Mouse (Mus musculus): Measurements from ENCODE around the gene S100a4. TPM values are rescaled to one million over a fixed set of nuclear protein-coding genes. Genes with fewer than 3 reads are reported as not detected.
A peak's percentile ranks its signal among the peaks of the same experiment; 100 is the strongest.

S100a4 gene
- polyA plus RNA-seq, 1 experiment from 2014 or later: 1.9 TPM

DNA sequence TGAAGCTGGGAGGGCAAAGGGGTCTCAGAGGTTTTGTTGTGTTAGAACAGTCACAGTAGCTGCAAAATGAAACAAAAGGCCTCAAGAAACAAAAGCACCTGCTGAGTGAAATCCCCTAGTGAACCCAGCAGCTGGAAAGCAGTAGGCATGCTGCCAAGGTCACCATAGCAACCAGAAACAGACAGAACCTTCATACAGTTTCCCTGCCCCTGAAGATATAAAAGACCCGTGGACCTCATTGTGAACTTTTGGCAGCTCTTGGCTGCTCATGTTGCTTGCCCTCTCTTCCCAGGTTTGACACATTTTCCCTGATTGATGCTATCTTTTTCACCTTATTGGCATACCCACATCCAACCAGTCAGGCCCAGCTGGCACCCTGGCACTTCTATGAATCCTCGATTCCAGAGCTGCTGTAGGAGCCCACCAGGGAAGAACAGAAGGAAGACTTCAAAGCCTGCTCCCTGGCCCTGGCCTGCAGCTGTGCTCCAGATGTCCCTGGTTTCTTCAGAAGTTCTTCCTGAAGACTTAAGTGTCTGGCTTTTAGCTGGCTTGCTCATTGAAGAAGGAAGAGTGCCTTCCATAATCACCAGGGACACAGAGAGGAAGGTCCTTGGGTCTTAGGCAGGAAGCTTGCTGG is 20.0 kb downstream of the S100a4 start:
- Histone ChIP-seq H3K36me3 (ENCODE audit: control insufficient read depth, insufficient read depth, low read length) (no peaks in the 10 kb centered on the region), H3K4me2 (ENCODE audit: low read depth, low read length, severe bottlenecking) (no peak overlapping the region), H3K9me3 (ENCODE audit: control insufficient read depth, low read length) (no peaks in the 10 kb centered on the region), H3K4me3 (ENCODE audit: low read depth, low read length) (no peak overlapping the region), H3K4me1 (replicated peaks; ENCODE audit: control insufficient read depth, insufficient read depth, low read length) (peaks cover 9% of the 10 kb centered on the region; the same call in 1 of the 2 replicates), H3K9ac (ENCODE audit: low read length) (no peak overlapping the region), H3K27me3 (ENCODE audit: control insufficient read depth, insufficient read depth, low read length) (no peaks in the 10 kb centered on the region), H3K27ac (ENCODE audit: low read depth, low read length) (peak overlapping the region; percentile 27)
- WGBS: 18% methylated on average over 2 of the region's 2 CpGs
- ATAC-seq (replicated peaks; ENCODE audit: low FRiP score): peak; percentile 72
- peak; percentile 72 for DNase-seq (ENCODE audit: low spot score)

DNA sequence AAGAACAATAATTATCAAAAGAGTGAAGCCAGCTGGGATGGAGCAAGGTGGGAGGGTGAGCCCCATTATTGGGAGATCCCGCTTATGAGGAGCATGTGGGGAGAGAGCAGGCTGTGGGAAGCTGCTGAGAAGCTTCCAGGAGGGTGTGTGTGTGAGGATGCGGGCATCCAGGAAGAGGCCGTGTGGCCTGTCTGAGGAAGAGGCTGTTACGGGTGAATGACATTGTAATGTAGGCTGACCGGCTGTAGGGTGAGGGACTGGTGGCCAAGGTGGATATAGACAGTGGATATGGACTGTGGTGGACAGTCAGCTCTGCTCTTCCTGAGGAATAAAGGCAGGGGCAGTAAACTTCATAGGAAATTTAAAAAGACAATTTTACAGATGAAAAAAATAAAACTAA is 21.9 kb downstream of the S100a4 start:
- no peak overlapping the region for H3K27ac ChIP-seq (ENCODE audit: low read depth, low read length)
- H3K4me3 ChIP-seq (ENCODE audit: low read depth, low read length): no peak overlapping the region
- H3K4me1 ChIP-seq (replicated peaks; ENCODE audit: control insufficient read depth, insufficient read depth, low read length): peaks cover 9% of the 10 kb centered on the region; the same call in 1 of the 2 replicates
- no peaks in the 10 kb centered on the region for H3K9me3 ChIP-seq (ENCODE audit: control insufficient read depth, low read length)
- H3K9ac ChIP-seq (ENCODE audit: low read length): no peak overlapping the region
- no peak overlapping the region for H3K4me2 ChIP-seq (ENCODE audit: low read depth, low read length, severe bottlenecking)
- ATAC-seq (replicated peaks; ENCODE audit: low FRiP score) (no peak), DNase-seq (ENCODE audit: low spot score) (no peak)
- 82% methylated on average over 5 of the region's 5 CpGs for WGBS
- H3K36me3 ChIP-seq (ENCODE audit: control insufficient read depth, insufficient read depth, low read length): no peaks in the 10 kb centered on the region
- H3K27me3 ChIP-seq (ENCODE audit: control insufficient read depth, insufficient read depth, low read length): no peaks in the 10 kb centered on the region

DNA sequence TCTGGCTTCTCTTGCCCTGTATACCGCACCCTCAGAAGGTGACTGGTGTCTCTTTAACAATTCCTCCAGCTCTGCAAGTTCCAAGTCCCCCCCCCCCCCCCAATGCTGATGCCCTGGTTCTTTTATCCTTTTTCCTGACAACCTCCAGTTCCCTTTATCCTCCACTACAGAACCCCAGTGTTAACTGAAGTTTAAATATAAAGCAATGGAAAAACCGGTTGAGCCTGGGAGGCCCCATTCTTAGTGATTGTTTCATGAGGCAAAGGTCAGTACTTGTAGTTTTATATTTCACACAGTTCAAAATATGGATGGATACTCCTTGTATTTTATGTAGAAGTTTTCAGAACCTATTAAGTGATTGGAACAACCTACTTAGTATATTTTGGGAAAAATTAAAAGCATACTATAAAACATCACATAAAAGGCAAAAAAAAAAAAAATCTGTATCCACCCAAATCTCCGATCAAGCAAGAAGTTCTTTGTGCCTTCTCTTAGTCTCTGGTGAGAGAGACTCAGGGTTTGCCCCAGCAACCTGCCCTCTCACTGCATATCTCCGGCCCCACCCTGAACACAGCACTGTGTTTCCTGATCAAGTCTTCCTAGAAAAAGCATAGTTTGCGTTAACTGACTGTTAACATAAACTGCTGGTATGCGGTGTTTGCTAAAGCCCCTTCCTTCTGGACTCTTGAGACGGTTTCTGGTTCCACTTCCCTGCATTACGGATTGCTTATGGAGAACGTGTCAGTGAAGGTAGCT is 22.9 kb downstream of the S100a4 start:
- Histone ChIP-seq H3K27me3 (ENCODE audit: control insufficient read depth, insufficient read depth, low read length) (no peaks in the 10 kb centered on the region), H3K4me2 (ENCODE audit: low read depth, low read length, severe bottlenecking) (no peak overlapping the region), H3K4me1 (replicated peaks; ENCODE audit: control insufficient read depth, insufficient read depth, low read length) (peaks cover 9% of the 10 kb centered on the region; the same call in 1 of the 2 replicates), H3K9ac (ENCODE audit: low read length) (no peak overlapping the region), H3K27ac (ENCODE audit: low read depth, low read length) (no peak overlapping the region), H3K9me3 (ENCODE audit: control insufficient read depth, low read length) (no peaks in the 10 kb centered on the region), H3K36me3 (ENCODE audit: control insufficient read depth, insufficient read depth, low read length) (no peaks in the 10 kb centered on the region), H3K4me3 (ENCODE audit: low read depth, low read length) (no peak overlapping the region)
- WGBS: 81% methylated on average over 9 of the region's 9 CpGs
- ATAC-seq (replicated peaks; ENCODE audit: low FRiP score): no peak
- DNase-seq (ENCODE audit: low spot score): peak; percentile 25

DNA sequence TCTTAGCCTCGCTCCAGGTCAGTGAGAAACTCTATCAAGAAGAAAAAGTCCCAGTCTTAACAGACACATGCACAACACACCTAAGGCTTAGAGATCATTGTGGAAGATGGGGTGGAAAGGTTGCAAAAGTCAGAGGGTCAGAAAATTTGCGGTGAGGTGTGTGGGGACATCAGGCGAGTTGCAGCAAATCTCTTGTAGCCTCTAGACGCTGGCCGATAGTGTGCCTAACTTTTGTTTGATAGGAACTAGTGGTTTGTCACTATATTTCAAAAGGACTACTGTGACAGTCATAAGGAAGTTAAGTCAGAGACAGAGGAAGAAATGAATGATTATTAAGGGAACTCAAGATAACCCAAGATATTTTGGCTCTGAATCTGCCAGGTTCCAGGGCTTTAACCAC is 23.8 kb downstream of the S100a4 start:
- H3K9me3 ChIP-seq (ENCODE audit: control insufficient read depth, low read length): no peaks in the 10 kb centered on the region
- no peak for ATAC-seq (replicated peaks; ENCODE audit: low FRiP score)
- H3K9ac ChIP-seq (ENCODE audit: low read length): no peak overlapping the region
- H3K27ac ChIP-seq (ENCODE audit: low read depth, low read length): no peak overlapping the region
- H3K4me2 ChIP-seq (ENCODE audit: low read depth, low read length, severe bottlenecking): no peak overlapping the region
- no peaks in the 10 kb centered on the region for H3K36me3 ChIP-seq (ENCODE audit: control insufficient read depth, insufficient read depth, low read length)
- peaks cover 9% of the 10 kb centered on the region; the same call in 1 of the 2 replicates for H3K4me1 ChIP-seq (replicated peaks; ENCODE audit: control insufficient read depth, insufficient read depth, low read length)
- no peak overlapping the region for H3K4me3 ChIP-seq (ENCODE audit: low read depth, low read length)
- DNase-seq (ENCODE audit: low spot score): peak; percentile 13
- 93% methylated on average over 5 of the region's 5 CpGs for WGBS
- no peaks in the 10 kb centered on the region for H3K27me3 ChIP-seq (ENCODE audit: control insufficient read depth, insufficient read depth, low read length)

DNA sequence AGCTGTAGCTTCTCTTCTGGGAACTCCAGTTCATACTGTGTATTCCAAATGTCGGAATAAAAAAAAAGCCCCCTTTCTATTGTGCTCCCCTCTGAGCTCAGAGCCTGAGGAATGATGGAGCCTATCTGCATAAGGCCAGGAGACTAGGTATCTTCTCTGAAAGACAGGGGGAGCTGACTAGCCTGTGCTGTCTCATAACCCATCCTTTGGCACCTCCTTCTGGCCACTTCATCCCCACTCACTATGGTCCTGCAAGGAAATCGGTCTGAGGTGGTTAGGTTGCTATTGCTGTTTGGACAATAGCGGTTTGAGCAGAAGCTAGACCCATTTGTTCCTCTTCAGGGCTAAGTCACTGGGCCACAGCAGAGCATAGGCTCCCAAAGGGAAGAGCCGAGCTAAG is 24.2 kb downstream of the S100a4 start:
- no peak for ATAC-seq (replicated peaks; ENCODE audit: low FRiP score)
- peak; percentile 19 for DNase-seq (ENCODE audit: low spot score)
- Histone ChIP-seq H3K4me1 (replicated peaks; ENCODE audit: control insufficient read depth, insufficient read depth, low read length) (peaks cover 9% of the 10 kb centered on the region; the same call in 1 of the 2 replicates), H3K9ac (ENCODE audit: low read length) (no peak overlapping the region), H3K36me3 (ENCODE audit: control insufficient read depth, insufficient read depth, low read length) (no peaks in the 10 kb centered on the region), H3K9me3 (ENCODE audit: control insufficient read depth, low read length) (no peaks in the 10 kb centered on the region), H3K4me2 (ENCODE audit: low read depth, low read length, severe bottlenecking) (no peak overlapping the region), H3K4me3 (ENCODE audit: low read depth, low read length) (no peak overlapping the region), H3K27ac (ENCODE audit: low read depth, low read length) (no peak overlapping the region), H3K27me3 (ENCODE audit: control insufficient read depth, insufficient read depth, low read length) (no peaks in the 10 kb centered on the region)
- 67% methylated on average over 4 of the region's 4 CpGs for WGBS

DNA sequence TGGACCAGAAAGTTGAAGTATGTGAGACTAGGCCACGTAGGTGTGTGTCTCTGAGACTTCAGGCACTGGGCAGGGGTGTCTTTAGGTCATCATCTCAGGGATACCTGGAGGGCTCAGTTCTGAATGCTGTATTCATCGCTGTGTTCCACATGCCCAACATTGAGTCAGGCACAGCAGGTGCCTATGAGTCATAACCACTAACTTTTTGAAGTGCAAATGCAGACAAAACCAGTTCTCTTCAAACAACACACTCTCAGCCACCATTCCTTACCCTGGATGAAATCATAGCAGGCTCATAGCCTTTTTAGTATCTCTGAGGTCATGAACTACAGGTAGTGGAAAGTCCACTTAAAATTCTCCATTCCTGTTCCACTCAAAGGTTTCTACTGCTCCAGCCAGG is 25.7 kb downstream of the S100a4 start:
- H3K27ac ChIP-seq (ENCODE audit: low read depth, low read length): no peak overlapping the region
- ATAC-seq (replicated peaks; ENCODE audit: low FRiP score): no peak
- 74% methylated on average over 2 of the region's 2 CpGs for WGBS

DNA sequence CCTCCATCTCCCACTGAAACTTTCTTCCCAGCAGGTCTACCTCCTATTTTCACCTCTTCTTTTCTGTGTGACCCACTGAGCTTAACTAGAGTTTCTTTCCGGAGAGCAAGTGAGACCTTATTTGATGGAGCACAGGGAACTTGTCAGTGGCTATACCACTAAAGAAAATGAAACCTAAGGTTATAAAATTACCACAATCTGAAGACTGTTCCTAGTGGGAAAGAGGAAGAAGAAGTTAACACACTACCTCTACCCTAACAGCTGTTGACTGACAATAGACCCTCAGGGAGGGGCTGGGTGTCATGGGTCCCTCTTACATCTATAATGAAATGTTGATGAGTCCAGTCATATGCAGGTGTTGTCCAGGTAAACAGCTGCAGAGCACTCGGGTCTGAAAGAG is 28.4 kb downstream of the S100a4 start:
- Histone ChIP-seq H3K27ac (ENCODE audit: low read depth, low read length) (no peak overlapping the region), H3K9ac (ENCODE audit: low read length) (no peak overlapping the region), H3K4me3 (ENCODE audit: low read depth, low read length) (no peak overlapping the region), H3K4me1 (replicated peaks; ENCODE audit: control insufficient read depth, insufficient read depth, low read length) (no peaks in the 10 kb centered on the region), H3K4me2 (ENCODE audit: low read depth, low read length, severe bottlenecking) (no peak overlapping the region), H3K9me3 (ENCODE audit: control insufficient read depth, low read length) (no peaks in the 10 kb centered on the region), H3K36me3 (ENCODE audit: control insufficient read depth, insufficient read depth, low read length) (no peaks in the 10 kb centered on the region), H3K27me3 (ENCODE audit: control insufficient read depth, insufficient read depth, low read length) (no peaks in the 10 kb centered on the region)
- ATAC-seq (replicated peaks; ENCODE audit: low FRiP score): no peak
- WGBS: 79% methylated on average over 2 of the region's 2 CpGs
- peak; percentile 6 for DNase-seq (ENCODE audit: low spot score)

More for the DNA sequence above, 25.7 kb downstream of the S100a4 start:
- Histone ChIP-seq H3K4me1 (replicated peaks; ENCODE audit: control insufficient read depth, insufficient read depth, low read length) (no peaks in the 10 kb centered on the region; the same call in 1 of the 2 replicates), H3K4me2 (ENCODE audit: low read depth, low read length, severe bottlenecking) (no peak overlapping the region), H3K36me3 (ENCODE audit: control insufficient read depth, insufficient read depth, low read length) (no peaks in the 10 kb centered on the region), H3K9me3 (ENCODE audit: control insufficient read depth, low read length) (no peaks in the 10 kb centered on the region), H3K9ac (ENCODE audit: low read length) (no peak overlapping the region), H3K4me3 (ENCODE audit: low read depth, low read length) (no peak overlapping the region), H3K27me3 (ENCODE audit: control insufficient read depth, insufficient read depth, low read length) (no peaks in the 10 kb centered on the region)
- peak; percentile 26 for DNase-seq (ENCODE audit: low spot score)

DNA sequence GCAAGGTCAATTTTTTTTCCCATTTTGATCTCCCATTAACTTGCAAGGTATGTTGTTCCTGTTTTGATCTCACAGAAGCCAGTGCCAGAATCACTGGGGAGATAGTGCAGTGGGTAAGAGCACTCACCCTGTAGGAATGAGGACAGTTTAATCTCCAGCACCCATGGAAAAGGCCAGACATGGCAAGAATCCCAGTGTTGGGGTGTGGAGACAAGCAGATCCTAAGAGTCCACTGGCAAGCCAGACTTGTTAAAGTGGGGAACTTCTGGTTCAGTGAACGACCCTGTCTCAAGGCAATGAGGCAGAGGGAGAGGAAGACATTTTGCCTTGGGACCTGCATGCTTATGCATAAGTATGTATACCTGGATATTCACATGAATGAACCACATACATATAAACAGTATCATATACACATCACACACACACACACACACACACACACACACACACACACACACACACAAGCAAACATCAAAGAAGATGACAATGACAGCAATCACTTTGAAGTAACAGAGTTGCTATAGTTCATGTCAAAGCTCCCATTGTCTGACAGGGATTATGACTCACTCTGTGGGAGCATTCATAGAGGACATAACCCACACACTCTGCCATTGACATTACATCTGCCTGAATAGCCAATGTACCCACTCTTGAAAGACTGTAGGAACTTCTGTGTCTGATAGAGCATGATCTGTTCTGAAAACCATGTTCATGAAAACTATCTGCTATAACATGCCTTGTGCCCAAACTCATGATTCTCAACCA is 35.1 kb downstream of the S100a4 start:
- Histone ChIP-seq H3K27me3 (ENCODE audit: control insufficient read depth, insufficient read depth, low read length) (no peaks in the 10 kb centered on the region), H3K27ac (ENCODE audit: low read depth, low read length) (no peak overlapping the region), H3K4me3 (ENCODE audit: low read depth, low read length) (no peak overlapping the region), H3K9me3 (ENCODE audit: control insufficient read depth, low read length) (no peaks in the 10 kb centered on the region), H3K36me3 (ENCODE audit: control insufficient read depth, insufficient read depth, low read length) (no peaks in the 10 kb centered on the region), H3K4me2 (ENCODE audit: low read depth, low read length, severe bottlenecking) (no peak overlapping the region), H3K4me1 (replicated peaks; ENCODE audit: control insufficient read depth, insufficient read depth, low read length) (no peaks in the 10 kb centered on the region), H3K9ac (ENCODE audit: low read length) (no peak overlapping the region)
- ATAC-seq (replicated peaks; ENCODE audit: low FRiP score): no peak
- no peak for DNase-seq (ENCODE audit: low spot score)
- WGBS: 62% methylated on average over 1 of the region's 1 CpGs

All from forebrain, embryonic 11.5 days (tissue).